Mouse (Mus musculus): Measurements from ENCODE around the gene Eif6. TPM values are rescaled to one million over a fixed set of nuclear protein-coding genes. Genes with fewer than 3 reads are reported as not detected.

Eif6 gene
- polyA plus RNA-seq, 1 experiment from 2014 or later: 140 TPM

GRCm38 (mm10) chr2:155777688-155777985, 49.1 kb downstream of the Eif6 start:
- peak overlapping the region; percentile 63; the same call in 1 of the 2 replicates for H3K4me2 ChIP-seq
- 51% methylated on average over 4 of the region's 4 CpGs for WGBS
- H3K27me3 ChIP-seq (replicated peaks): peaks cover 7% of the 10 kb centered on the region
- no peak overlapping the region for H3K4me3 ChIP-seq
- H3K36me3 ChIP-seq (replicated peaks): no peaks in the 10 kb centered on the region
- H3K27ac ChIP-seq: no peak overlapping the region
- H3K4me1 ChIP-seq: peaks cover 38% of the 10 kb centered on the region
- no peak for ATAC-seq (replicated peaks)
- H3K9me3 ChIP-seq: no peaks in the 10 kb centered on the region
- no peak overlapping the region for H3K9ac ChIP-seq

- WGBS: 70% methylated on average over 10 of the region's 10 CpGs
- H3K4me2 ChIP-seq: peak overlapping the region; percentile 63
- no peak overlapping the region for H3K9ac ChIP-seq
- peak overlapping the region; percentile 89 for H3K4me3 ChIP-seq
- peaks cover 7% of the 10 kb centered on the region for H3K27me3 ChIP-seq (replicated peaks)
- no peaks in the 10 kb centered on the region for H3K36me3 ChIP-seq (replicated peaks)
- no peak for ATAC-seq (replicated peaks)
- peaks cover 38% of the 10 kb centered on the region for H3K4me1 ChIP-seq
- H3K27ac ChIP-seq: no peak overlapping the region
- H3K9me3 ChIP-seq: no peaks in the 10 kb centered on the region
These were observed 49.7 kb downstream of the Eif6 start for GRCm38 (mm10) chr2:155776824-155777687.

GRCm38 (mm10) chr2:155775685-155776263, 51.0 kb downstream of the Eif6 start:
- H3K4me3 ChIP-seq: peak overlapping the region; percentile 89
- H3K36me3 ChIP-seq (replicated peaks): no peaks in the 10 kb centered on the region
- ATAC-seq (replicated peaks): peak; percentile 84
- peaks cover 7% of the 10 kb centered on the region for H3K27me3 ChIP-seq (replicated peaks)
- whole genome bisulfite sequencing: under 1% methylated on average over 34 of the region's 44 CpGs
- H3K9ac ChIP-seq: peak overlapping the region; percentile 94
- peak overlapping the region; percentile 63 for H3K4me2 ChIP-seq
- peak overlapping the region; percentile 92 for H3K27ac ChIP-seq
- H3K4me1 ChIP-seq: peaks cover 38% of the 10 kb centered on the region
- H3K9me3 ChIP-seq: no peaks in the 10 kb centered on the region

GRCm38 (mm10) chr2:155774927-155775684, 51.6 kb downstream of the Eif6 start, which contains the start of gene Mmp24:
Gene Mmp24, plus strand, starts transcription at chr2:155775342.
- H3K4me1 ChIP-seq: peaks cover 38% of the 10 kb centered on the region
- H3K27me3 ChIP-seq (replicated peaks): peaks cover 7% of the 10 kb centered on the region
- no peaks in the 10 kb centered on the region for H3K36me3 ChIP-seq (replicated peaks)
- H3K27ac ChIP-seq: peak within 1 kb of the TSS; percentile 92
- 3% methylated on average over 34 of the region's 100 CpGs for WGBS
- peak within 1 kb of the TSS; percentile 63 for H3K4me2 ChIP-seq
- H3K4me3 ChIP-seq: peak within 1 kb of the TSS; percentile 89
- no peaks in the 10 kb centered on the region for H3K9me3 ChIP-seq
- ATAC-seq (replicated peaks): peak; percentile 5; the same call in 1 of the 2 replicates
- H3K9ac ChIP-seq: peak within 1 kb of the TSS; percentile 94

- Histone ChIP-seq H3K4me3 (peak overlapping the region; percentile 89), H3K36me3 (replicated peaks) (no peaks in the 10 kb centered on the region), H3K4me1 (peaks cover 35% of the 10 kb centered on the region), H3K27ac (no peak overlapping the region), H3K4me2 (peak overlapping the region; percentile 63), H3K9ac (peak overlapping the region; percentile 94), H3K9me3 (no peaks in the 10 kb centered on the region), H3K27me3 (replicated peaks) (peaks cover 7% of the 10 kb centered on the region)
- WGBS: 56% methylated on average over 11 of the region's 11 CpGs
- ATAC-seq (replicated peaks): peak; percentile 24; the same call in 1 of the 2 replicates
These were observed 52.3 kb downstream of the Eif6 start for GRCm38 (mm10) chr2:155774261-155774926.

- H3K4me3 ChIP-seq: no peak overlapping the region
- H3K4me1 ChIP-seq: peaks cover 32% of the 10 kb centered on the region
- H3K27ac ChIP-seq: no peak overlapping the region
- H3K9ac ChIP-seq: no peak overlapping the region
- H3K36me3 ChIP-seq (replicated peaks): no peaks in the 10 kb centered on the region
- ATAC-seq (replicated peaks): no peak
- H3K4me2 ChIP-seq: no peak overlapping the region
- peaks cover 7% of the 10 kb centered on the region for H3K27me3 ChIP-seq (replicated peaks)
- no peaks in the 10 kb centered on the region for H3K9me3 ChIP-seq
- 57% methylated on average over 4 of the region's 4 CpGs for WGBS
These were observed 53.1 kb downstream of the Eif6 start for GRCm38 (mm10) chr2:155773664-155774063.

Other genes starting within 250 kb of the Eif6 start
- gene Gss, start 234.1 kb downstream of the Eif6 start, polyA plus RNA-seq (2015; fragmentation: Nextera tagmentation; extraction: Ambion mirVana): 15.3 and 16.3 TPM in 2 replicates
- gene Myh7b, start 215.7 kb downstream of the Eif6 start, polyA plus RNA-seq (2015; fragmentation: Nextera tagmentation; extraction: Ambion mirVana): 0.64 and 1.2 TPM in 2 replicates
- 165 and 166 TPM in 2 replicates for gene Trpc4ap, start 134.5 kb downstream of the Eif6 start, polyA plus RNA-seq (2015; fragmentation: Nextera tagmentation; extraction: Ambion mirVana)
- 51.0 and 52.7 TPM in 2 replicates for gene Edem2, start 97.5 kb downstream of the Eif6 start, polyA plus RNA-seq (2015; fragmentation: Nextera tagmentation; extraction: Ambion mirVana)
- not detected in 2 replicates for gene Gm17581, start 91.1 kb downstream of the Eif6 start, polyA plus RNA-seq (2015; fragmentation: Nextera tagmentation; extraction: Ambion mirVana)
- 2.3 and 3.2 TPM in 2 replicates for gene Procr, start 75.8 kb downstream of the Eif6 start, polyA plus RNA-seq (2015; fragmentation: Nextera tagmentation; extraction: Ambion mirVana)
- 19.3 and 21.6 TPM in 2 replicates for gene Mmp24, start 51.6 kb downstream of the Eif6 start, polyA plus RNA-seq (2015; fragmentation: Nextera tagmentation; extraction: Ambion mirVana)
- gene BC029722, start 7.5 kb downstream of the Eif6 start, polyA plus RNA-seq (2015; fragmentation: Nextera tagmentation; extraction: Ambion mirVana): 39.5 and 40.2 TPM in 2 replicates
- gene Fam83c, start 7.9 kb upstream of the Eif6 start, polyA plus RNA-seq (2015; fragmentation: Nextera tagmentation; extraction: Ambion mirVana): 0.54 and 0.60 TPM in 2 replicates
- 63.6 and 68.8 TPM in 2 replicates for gene Uqcc1, start 103.4 kb upstream of the Eif6 start, polyA plus RNA-seq (2015; fragmentation: Nextera tagmentation; extraction: Ambion mirVana)
- gene Gm15557, start 113.8 kb upstream of the Eif6 start, polyA plus RNA-seq (2015; fragmentation: Nextera tagmentation; extraction: Ambion mirVana): not detected in 2 replicates
- gene Gdf5, start 118.4 kb upstream of the Eif6 start, polyA plus RNA-seq (2015; fragmentation: Nextera tagmentation; extraction: Ambion mirVana): 0.95 and 1.7 TPM in 2 replicates
- gene Cep250, start 129.5 kb upstream of the Eif6 start, polyA plus RNA-seq (2015; fragmentation: Nextera tagmentation; extraction: Ambion mirVana): 17.1 and 19.2 TPM in 2 replicates
- gene 6430550D23Rik, start 181.1 kb upstream of the Eif6 start, polyA plus RNA-seq (2015; fragmentation: Nextera tagmentation; extraction: Ambion mirVana): 1.4 and 1.9 TPM in 2 replicates
- gene Ergic3, start 181.1 kb upstream of the Eif6 start, polyA plus RNA-seq (2015; fragmentation: Nextera tagmentation; extraction: Ambion mirVana): 468 and 485 TPM in 2 replicates
- gene Fer1l4, start 226.0 kb upstream of the Eif6 start, polyA plus RNA-seq (2015; fragmentation: Nextera tagmentation; extraction: Ambion mirVana): 0.13 TPM in 1 of 2 replicates, not detected in the other
- 7.6 and 8.0 TPM in 2 replicates for gene Spag4, start 238.2 kb upstream of the Eif6 start, polyA plus RNA-seq (2015; fragmentation: Nextera tagmentation; extraction: Ambion mirVana)